Mouse (Mus musculus) liver, embryonic 14.5 days (tissue): Measurements from ENCODE around the gene Hif3a. TPM values are rescaled to one million over a fixed set of nuclear protein-coding genes. Genes with fewer than 3 reads are reported as not detected.
A peak's percentile ranks its signal among the peaks of the same experiment; 100 is the strongest.
"Not testable (repeated sequence)": the region's sequence is repeated elsewhere in the genome, so short reads cannot be mapped to it uniquely, and the experiment has no call there.

Experiments used
- ATAC-seq: fragments of 200-750 bp; cut with Nextera tagmentation; 2 replicates; pipeline ENCODE4 v1.8.0; 2017; ENCODE audit warnings: moderate number of reproducible peaks, mild to moderate bottlenecking, moderate library complexity; ENCODE audit not compliant: insufficient read depth
- DNase-seq, 3 experiments: peaks; one replicate each; pipeline ENCODE4 v3.0.0-alpha.2; 2012 to 2013; ENCODE audit warnings: low read depth in 3 of 3, low spot score in 3 of 3
- H3K27ac ChIP-seq: fragments of 300-500 bp; sonication (generic); 2 replicates; pipeline ENCODE4 v1.5.1; 2014; ENCODE audit warnings: moderate library complexity, mild to moderate bottlenecking, control low read depth, inconsistent platforms
- H3K27me3 ChIP-seq: fragments of 300-500 bp; sonication (generic); 2 replicates; pipeline ENCODE4 v1.6.1; 2014; ENCODE audit warnings: mild to moderate bottlenecking, low read length, moderate library complexity; ENCODE audit not compliant: control insufficient read depth, insufficient read depth
- H3K36me3 ChIP-seq: fragments of 300-500 bp; sonication (generic); replicated peaks from 2 replicates; pipeline ENCODE4 v1.6.1; 2014; ENCODE audit warnings: low read depth; ENCODE audit not compliant: control insufficient read depth, insufficient read depth
- H3K4me1 ChIP-seq, 2 experiments: fragments of 200-500 bp in 1 of 2; fragments of 300-500 bp in 1 of 2; sonication (generic) in 1 of 2; replicated peaks; 2 replicates each; pipeline ENCODE4 v1.6.1; 2012 to 2014; ENCODE audit warnings: antibody characterized with exemption in 1 of 2, inconsistent platforms in 1 of 2, low read length in 1 of 2; ENCODE audit not compliant: control insufficient read depth in 2 of 2, insufficient read depth in 2 of 2
- H3K4me2 ChIP-seq: fragments of 300-500 bp; sonication (generic); 2 replicates; pipeline ENCODE4 v1.6.1; 2014; ENCODE audit warnings: low read depth, mild to moderate bottlenecking, control low read depth, moderate library complexity
- H3K4me3 ChIP-seq, 2 experiments: fragments of 200-500 bp in 1 of 2; fragments of 300-500 bp in 1 of 2; sonication (generic) in 1 of 2; 2 replicates each; pipeline ENCODE4 v1.5.1; 2012 to 2014; ENCODE audit warnings: low read depth in 2 of 2, low read length in 2 of 2, mild to moderate bottlenecking in 2 of 2, control low read depth in 1 of 2, inconsistent platforms in 1 of 2, moderate library complexity in 1 of 2; ENCODE audit not compliant: insufficient read depth in 1 of 2
- H3K9ac ChIP-seq: fragments of 300-500 bp; sonication (generic); replicated peaks from 2 replicates; pipeline ENCODE4 v1.6.1; 2014; ENCODE audit warnings: mild to moderate bottlenecking, control low read depth, moderate library complexity
- H3K9me3 ChIP-seq: fragments of 300-500 bp; sonication (generic); 2 replicates; pipeline ENCODE4 v1.6.1; 2016; ENCODE audit warnings: low read length, mixed read lengths; ENCODE audit not compliant: control insufficient read depth
- CTCF ChIP-seq: IDR thresholded peaks from 2 replicates; pipeline ENCODE4 v1.5.1; 2016; ENCODE audit warnings: antibody characterized with exemption, low read depth, control low read depth
- EP300 ChIP-seq: IDR thresholded peaks from 2 replicates; pipeline ENCODE4 v1.6.1; 2016; ENCODE audit warnings: antibody characterized with exemption, low read depth
- WGBS: fragments of 180-500 bp; shearing (Covaris S2); extraction: QIAGEN DNeasy Blood & Tissue Kit; methylation state at CpG from one replicate; pipeline ENCODE4 v1.1.7; 2014; ENCODE audit not compliant: insufficient replicate concordance; 5-methylcytosine and 5-hydroxymethylcytosine counted together
- polyA plus RNA-seq, 2 experiments: library from polyadenylated mRNA; depleted of rRNA in 1 of 2; stranded (reverse) in 1 of 2; unstranded in 1 of 2; fragments of >200 nt; fragmentation: Nextera tagmentation in 1 of 2; extraction: Ambion mirVana in 1 of 2; gene quantifications; 2 replicates each; pipeline versions ENCODE4 v1.2.1 to v1.2.3; 2012 to 2014

The Hif3a gene
- polyA plus RNA-seq (2012; rRNA removed): 9.8 and 12.2 TPM in 2 replicates
- polyA plus RNA-seq (2014; fragmentation: Nextera tagmentation; extraction: Ambion mirVana): 22.8 and 23.9 TPM in 2 replicates

GRCm38 (mm10) chr7:17062389-17062788, at the start of gene Hif3a:
Gene Hif3a (minus strand): TSS chr7:17062427.
- no peak for ATAC-seq
- Histone ChIP-seq H3K9ac (no peak within 1 kb of the TSS), H3K27me3 (no peaks in the 10 kb centered on the region; the same call in 1 of the 2 replicates), H3K4me2 (peak within 1 kb of the TSS; percentile 55), H3K9me3 (no peaks in the 10 kb centered on the region), H3K4me1 (peaks cover 39% of the 10 kb centered on the region in 2 experiments), H3K27ac (no peak within 1 kb of the TSS), H3K4me3 (peak within 1 kb of the TSS in 1 of 2 experiments; percentile 4; a peak in 2 of 4 replicates), H3K36me3 (no peaks in the 10 kb centered on the region)
- no peak for DNase-seq
- TF ChIP-seq EP300 (no peak), CTCF (no peak)
- 2% methylated on average over 15 of the region's 15 CpGs for WGBS

DNA sequence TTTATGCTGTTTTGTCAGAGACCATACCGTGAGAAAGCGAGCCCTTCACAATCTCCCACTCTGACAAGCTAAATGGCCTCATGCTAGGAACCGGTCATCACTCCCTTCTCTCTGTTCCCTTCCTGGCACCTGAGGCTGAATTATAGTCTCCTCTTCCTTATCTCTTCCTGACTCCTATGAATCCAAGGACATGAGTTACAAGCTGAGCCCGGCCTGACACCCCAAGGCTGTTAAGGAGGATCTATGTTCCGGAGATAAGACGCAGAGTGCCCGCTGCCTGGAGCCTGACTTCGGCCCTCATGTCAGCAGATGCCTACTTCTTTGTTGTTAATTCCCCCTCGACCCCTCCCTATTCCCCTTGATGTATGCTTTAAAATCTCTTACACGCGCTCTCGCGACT, 39.4 kb upstream of the Hif3a start:
- H3K27me3 ChIP-seq, H3K4me3 ChIP-seq, H3K9me3 ChIP-seq, H3K36me3 ChIP-seq, H3K4me2 ChIP-seq, H3K9ac ChIP-seq, DNase-seq, ATAC-seq, H3K27ac ChIP-seq, H3K4me1 ChIP-seq: not testable (repeated sequence)
- WGBS: 74% methylated on average over 13 of the region's 13 CpGs

- DNase-seq (no peak), ATAC-seq (no peak)
- no peaks in the 10 kb centered on the region for H3K36me3 ChIP-seq
- no peak overlapping the region for H3K4me2 ChIP-seq
- TF ChIP-seq EP300: no peak
- TF ChIP-seq CTCF: peak; percentile 73
- 0% methylated on average over 1 of the region's 1 CpGs for WGBS
- no peak overlapping the region for H3K4me3 ChIP-seq
- H3K9ac ChIP-seq: no peak overlapping the region
- no peaks in the 10 kb centered on the region for H3K9me3 ChIP-seq
- no peaks in the 10 kb centered on the region for H3K27me3 ChIP-seq
- H3K27ac ChIP-seq: no peak overlapping the region
- no peaks in the 10 kb centered on the region for H3K4me1 ChIP-seq
Measured at GRCm38 (mm10) chr7:17091280-17091679, 29.1 kb upstream of the Hif3a start.

DNA sequence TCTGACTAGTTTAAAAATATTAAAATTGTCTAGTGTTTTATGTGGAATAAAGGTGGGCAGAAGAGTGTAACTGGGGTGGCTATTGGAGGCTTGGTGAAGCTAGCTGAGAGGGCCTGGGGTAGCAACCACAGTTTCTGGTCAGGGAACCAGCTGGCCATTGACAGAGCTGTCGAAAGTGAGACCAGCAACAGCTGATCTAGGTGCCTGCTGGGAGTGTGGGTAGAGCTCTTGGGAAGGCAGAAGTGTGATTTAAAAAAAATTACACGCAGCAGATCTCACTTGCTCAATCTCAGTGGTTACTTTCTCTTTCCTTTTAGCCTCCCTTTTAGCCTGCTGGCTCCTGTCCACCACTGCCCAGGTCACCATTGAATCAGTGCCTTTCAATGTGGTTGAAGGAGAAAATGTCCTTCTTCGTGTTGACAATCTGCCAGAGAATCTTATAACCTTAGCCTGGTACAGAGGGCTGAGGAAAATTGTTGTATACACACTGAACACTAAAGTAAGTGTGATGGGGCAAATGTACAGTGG, 27.9 kb upstream of the Hif3a start:
- Histone ChIP-seq H3K9ac (no peak overlapping the region), H3K4me3 (no peak overlapping the region), H3K27me3 (no peaks in the 10 kb centered on the region), H3K27ac (no peak overlapping the region), H3K9me3 (no peaks in the 10 kb centered on the region), H3K4me2 (no peak overlapping the region), H3K36me3 (no peaks in the 10 kb centered on the region), H3K4me1 (no peaks in the 10 kb centered on the region)
- WGBS: 31% methylated on average over 3 of the region's 3 CpGs
- no peak for DNase-seq
- no peak for ATAC-seq
- TF ChIP-seq CTCF (no peak), EP300 (no peak)

DNA sequence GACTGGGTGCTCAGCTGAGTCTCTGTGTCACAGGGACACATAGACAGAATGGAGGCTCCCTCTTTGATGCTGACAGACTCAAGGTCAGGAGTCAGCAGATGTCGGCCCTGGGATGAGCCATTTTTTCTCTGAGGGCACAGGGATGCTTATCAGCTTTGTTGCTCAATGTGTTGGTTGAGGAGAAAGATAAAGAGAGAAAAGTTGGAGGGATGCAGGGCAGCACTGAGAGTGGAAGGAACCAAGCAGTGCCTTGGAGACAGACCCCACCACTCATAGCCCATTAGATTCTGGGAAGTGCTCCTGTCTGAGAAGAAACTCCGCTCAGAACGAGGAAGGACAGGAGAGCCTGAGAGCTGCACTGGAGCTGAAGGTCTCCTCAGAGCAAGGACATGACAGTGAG, 25.5 kb upstream of the Hif3a start:
- H3K27me3 ChIP-seq: no peaks in the 10 kb centered on the region
- H3K9ac ChIP-seq: no peak overlapping the region
- H3K36me3 ChIP-seq: no peaks in the 10 kb centered on the region
- H3K27ac ChIP-seq: no peak overlapping the region
- H3K4me3 ChIP-seq: no peak overlapping the region
- ATAC-seq (no peak), DNase-seq (no peak)
- no peak for TF ChIP-seq CTCF
- TF ChIP-seq EP300: no peak
- 56% methylated on average over 3 of the region's 3 CpGs for WGBS
- H3K4me1 ChIP-seq: no peaks in the 10 kb centered on the region
- no peak overlapping the region for H3K4me2 ChIP-seq
- no peaks in the 10 kb centered on the region for H3K9me3 ChIP-seq
